29 mouse cellular contexts compared by ENCODE assay signal in genomic region chr10:38978195-38978594, GRCm38 (mm10). TPM values are rescaled to one million over a fixed set of nuclear protein-coding genes. Genes with fewer than 3 reads are reported as not detected.
DNase-seq lines count a peak whose midpoint lies in the region; ATAC-seq and TF ChIP-seq lines count a peak whose summit lies in the region.
"Had no signal": no experiment of that assay in that cellular context is flagged by ENCODE, and none has a peak within 500 bp of the region (broad histone marks: within the 10 kb centered on the region; RNA-seq: fewer than 3 reads in every experiment).

No protein-coding gene starts in this region.

- intact Hi-C loops in heart, adult 2 months (cut with DNase I): no loop called here
- intact Hi-C loops in heart, postnatal 10 days (cut with DNase I): no loop called here

- H3K36me3 ChIP-seq in heart, adult 2 months (ENCODE audit: control insufficient read depth, insufficient read depth, low read length): peaks cover 54% of the 10 kb centered on the region
- H3K36me3 ChIP-seq in heart, postnatal 0 days (replicated peaks; ENCODE audit: control insufficient read depth, insufficient read depth, low read length): peaks cover 10% of the 10 kb centered on the region; the same call in 1 of the 2 replicates
- peaks cover 3% of the 10 kb centered on the region; the same call in 1 of the 2 replicates for H3K36me3 ChIP-seq in lung, embryonic 16.5 days (ENCODE audit: control insufficient read depth, insufficient read depth, low read length)
- no peaks in the 10 kb centered on the region for H3K36me3 ChIP-seq in kidney, embryonic 16.5 days (ENCODE audit: insufficient read depth, low read length)
- H3K36me3 ChIP-seq: embryonic facial prominence, embryonic 12.5 days; forebrain, embryonic 12.5 days; forebrain, embryonic 15.5 days; hindbrain, embryonic 10.5 days; hindbrain, embryonic 13.5 days had no signal

- peaks cover 22% of the 10 kb centered on the region for H3K4me1 ChIP-seq in heart, adult 2 months (ENCODE audit: control insufficient read depth, insufficient read depth, low read length)
- peaks cover 27% of the 10 kb centered on the region for H3K4me1 ChIP-seq in heart, postnatal 0 days (ENCODE audit: control insufficient read depth, insufficient read depth)
- peaks cover 28% of the 10 kb centered on the region for H3K4me1 ChIP-seq in lung, embryonic 16.5 days (replicated peaks; ENCODE audit: control insufficient read depth, insufficient read depth, low read length)
- peaks cover 15% of the 10 kb centered on the region for H3K4me1 ChIP-seq in embryonic fibroblast, embryonic 13.5 days (ENCODE audit: control insufficient read depth, insufficient read depth, low read length)
- peaks cover 18% of the 10 kb centered on the region for H3K4me1 ChIP-seq in kidney, embryonic 16.5 days (ENCODE audit: insufficient read depth, low read length)
- H3K4me1 ChIP-seq: forebrain, embryonic 12.5 days; forebrain, embryonic 15.5 days; hindbrain, embryonic 10.5 days; hindbrain, embryonic 13.5 days had no signal

- no peak for DNase-seq in heart, adult 2 months
- DNase-seq in heart, postnatal 10 days: no peak
- DNase-seq in heart, postnatal 0 days (ENCODE audit: low spot score): no peak
- DNase-seq in heart, adult 8-10 months (ENCODE audit: low spot score): no peak
- DNase-seq in lung, postnatal 4 days: no peak
- DNase-seq: adrenal gland, adult 2 months; adrenal gland, postnatal 14 days; cerebellum, adult 11 months; cerebellum, adult 2 months; cerebellum, adult 9-11 months; cerebellum, postnatal 25 days; gastrocnemius, postnatal 10 days; heart, adult 18-20 months had no signal

- TF ChIP-seq POLR2A in heart, adult 2 months (IDR thresholded peaks at IDR 0.05; ENCODE audit: insufficient read depth, low read depth, low read length): no peak
- TF ChIP-seq POLR2A in embryonic fibroblast, embryonic 13.5 days (IDR thresholded peaks at IDR 0.05; ENCODE audit: low read depth, low read length): no peak

- peak overlapping the region; percentile 71 for H3K27ac ChIP-seq in heart, adult 2 months
- peak overlapping the region; percentile 47; the same call in 1 of the 2 replicates for H3K27ac ChIP-seq in heart, postnatal 0 days (ENCODE audit: low read depth)
- H3K27ac ChIP-seq in lung, embryonic 16.5 days (ENCODE audit: low read length): no peak overlapping the region; the same call in 1 of the 2 replicates
- peak overlapping the region; percentile 1; the same call in 1 of the 2 replicates for H3K27ac ChIP-seq in embryonic fibroblast, embryonic 13.5 days (ENCODE audit: insufficient read depth, low read length)
- H3K27ac ChIP-seq in kidney, embryonic 16.5 days (ENCODE audit: low read length): no peak overlapping the region
- H3K27ac ChIP-seq: embryonic facial prominence, embryonic 12.5 days; embryonic facial prominence, embryonic 15.5 days; forebrain, embryonic 12.5 days; forebrain, embryonic 15.5 days; hindbrain, embryonic 10.5 days; hindbrain, embryonic 13.5 days had no signal

- no peaks in the 10 kb centered on the region for H3K9me3 ChIP-seq in heart, postnatal 0 days (replicated peaks; ENCODE audit: control insufficient read depth, low read length)
- no peaks in the 10 kb centered on the region for H3K9me3 ChIP-seq in lung, embryonic 16.5 days (ENCODE audit: control insufficient read depth, low read length)
- H3K9me3 ChIP-seq in kidney, embryonic 16.5 days (ENCODE audit: low read length): no peaks in the 10 kb centered on the region
- H3K9me3 ChIP-seq: embryonic facial prominence, embryonic 12.5 days; embryonic facial prominence, embryonic 15.5 days; forebrain, embryonic 12.5 days; forebrain, embryonic 15.5 days; hindbrain, embryonic 10.5 days; hindbrain, embryonic 13.5 days had no signal

- H3K79me2 ChIP-seq in heart, adult 2 months (replicated peaks; ENCODE audit: control insufficient read depth, insufficient read depth, low read length): peaks cover 3% of the 10 kb centered on the region; the same call in 1 of the 2 replicates

- H3K9ac ChIP-seq in heart, adult 2 months (ENCODE audit: low read depth, low read length): no peak overlapping the region
- H3K9ac ChIP-seq in heart, postnatal 0 days (replicated peaks; ENCODE audit: low read depth, low read length): no peak overlapping the region
- no peak overlapping the region for H3K9ac ChIP-seq in lung, embryonic 16.5 days (ENCODE audit: low read length)
- no peak overlapping the region for H3K9ac ChIP-seq in kidney, embryonic 16.5 days (replicated peaks; ENCODE audit: low read length)
- H3K9ac ChIP-seq: embryonic facial prominence, embryonic 12.5 days; embryonic facial prominence, embryonic 15.5 days; forebrain, embryonic 12.5 days; forebrain, embryonic 15.5 days; hindbrain, embryonic 13.5 days had no signal

- ATAC-seq in heart, postnatal 0 days (ENCODE audit: insufficient read depth, low read depth): no peak
- peak; percentile 72; the same call in 1 of the 2 replicates for ATAC-seq in lung, embryonic 16.5 days (ENCODE audit: low read depth)
- ATAC-seq in kidney, embryonic 16.5 days (ENCODE audit: low FRiP score, low TSS enrichment): no peak
- ATAC-seq: CD4-positive, CD25-positive, alpha-beta regulatory T cell, adult 4 months; forebrain, embryonic 15.5 days; hindbrain, embryonic 16.5 days; intestine, postnatal 0 days had no signal

- no peaks in the 10 kb centered on the region for H3K27me3 ChIP-seq in heart, adult 2 months (ENCODE audit: control insufficient read depth, insufficient read depth, low read length)
- H3K27me3 ChIP-seq in heart, postnatal 0 days (ENCODE audit: control insufficient read depth, insufficient read depth, low read length): no peaks in the 10 kb centered on the region
- H3K27me3 ChIP-seq in lung, embryonic 16.5 days (ENCODE audit: control insufficient read depth, insufficient read depth, low read depth, low read length): no peaks in the 10 kb centered on the region
- H3K27me3 ChIP-seq in kidney, embryonic 16.5 days (ENCODE audit: insufficient read depth, low read length): no peaks in the 10 kb centered on the region
- H3K27me3 ChIP-seq: embryonic facial prominence, embryonic 12.5 days; embryonic facial prominence, embryonic 15.5 days; forebrain, embryonic 12.5 days; forebrain, embryonic 15.5 days; hindbrain, embryonic 13.5 days had no signal

- no peak overlapping the region for H3K4me2 ChIP-seq in heart, postnatal 0 days (ENCODE audit: low read depth, low read length)
- H3K4me2 ChIP-seq in lung, embryonic 16.5 days (ENCODE audit: low read depth, low read length): no peak overlapping the region
- no peak overlapping the region for H3K4me2 ChIP-seq in kidney, embryonic 16.5 days (replicated peaks; ENCODE audit: low read depth, low read length)
- H3K4me2 ChIP-seq: embryonic facial prominence, embryonic 12.5 days; embryonic facial prominence, embryonic 15.5 days; forebrain, embryonic 12.5 days; forebrain, embryonic 15.5 days; heart, embryonic 11.5 days; hindbrain, embryonic 13.5 days had no signal

- no peak for TF ChIP-seq EP300 in heart, adult 2 months (IDR thresholded peaks at IDR 0.05; ENCODE audit: insufficient read depth, low read depth, low read length)
- TF ChIP-seq EP300 in heart, postnatal 0 days (IDR thresholded peaks at IDR 0.05; ENCODE audit: low read depth): no peak

- WGBS in heart, adult 2 months: 44% methylated on average over 1 of the region's 1 CpGs
- 48% methylated on average over 1 of the region's 1 CpGs for WGBS in heart, postnatal 0 days
- WGBS in lung, embryonic 16.5 days: 53% methylated on average over 1 of the region's 1 CpGs
- WGBS in kidney, embryonic 16.5 days: 57% methylated on average over 1 of the region's 1 CpGs

- no peak overlapping the region for H3K4me3 ChIP-seq in heart, adult 2 months
- no peak overlapping the region for H3K4me3 ChIP-seq in heart, postnatal 0 days (ENCODE audit: low read depth, low read length)
- no peak overlapping the region for H3K4me3 ChIP-seq in lung, embryonic 16.5 days (ENCODE audit: low read length)
- H3K4me3 ChIP-seq in embryonic fibroblast, embryonic 13.5 days (ENCODE audit: insufficient read depth, low read length): no peak overlapping the region
- no peak overlapping the region for H3K4me3 ChIP-seq in kidney, embryonic 16.5 days (ENCODE audit: low read length)
- H3K4me3 ChIP-seq: embryonic facial prominence, embryonic 12.5 days; embryonic facial prominence, embryonic 15.5 days; erythroblast, embryonic 14.5 days; forebrain, embryonic 12.5 days; forebrain, embryonic 15.5 days; hindbrain, embryonic 10.5 days; hindbrain, embryonic 13.5 days had no signal

- TF ChIP-seq CTCF in heart, adult 2 months (IDR thresholded peaks at IDR 0.05): no peak
- no peak for TF ChIP-seq CTCF in heart, postnatal 0 days (IDR thresholded peaks at IDR 0.05; ENCODE audit: low read depth)
- no peak for TF ChIP-seq CTCF in embryonic fibroblast, embryonic 13.5 days (IDR thresholded peaks at IDR 0.05; ENCODE audit: borderline replicate concordance, insufficient read depth, low read length)

RNA-seq across cellular contexts. Expression of gene Lama4, which starts 12.9 kb away (rescaled TPM):
- total RNA-seq in heart, adult 2 months (2021): 10 to 100 TPM; 51.8 to 55.4 TPM
- polyA plus RNA-seq in heart, adult 2 months (2012; rRNA removed): 40.7 and 52.7 TPM in 2 replicates
- total RNA-seq in heart, postnatal 10 days (2021): 100 to 1,000 TPM; 207 to 219 TPM
- total RNA-seq in heart, postnatal 0 days (2014; rRNA removed; ENCODE audit: low replicate concordance): 120 and 124 TPM in 2 replicates
- 68.7 and 72.2 TPM in 2 replicates for polyA plus RNA-seq in heart, postnatal 0 days (2015; fragmentation: Nextera tagmentation; extraction: Ambion mirVana)
- 10 to 100 TPM; 42.0 to 57.9 (median 52.5) TPM for total RNA-seq in heart, adult 8-10 months (2022)
- 127 and 131 TPM in 2 replicates for polyA plus RNA-seq in lung, embryonic 16.5 days (2015; fragmentation: Nextera tagmentation; extraction: Ambion mirVana)
- polyA plus RNA-seq in embryonic fibroblast, embryonic 13.5 days (2011; ENCODE audit: insufficient read length, low read depth, missing spikeins): 88.0 and 177 TPM in 2 replicates
- 72.3 and 78.7 TPM in 2 replicates for polyA plus RNA-seq in kidney, embryonic 16.5 days (2015; fragmentation: Nextera tagmentation; extraction: Ambion mirVana)
- total RNA-seq: common myeloid progenitor, adult 5-6 weeks; MEL had no signal
- polyA plus RNA-seq: erythroblast, embryonic 14.5 days had no signal

Comparison
In these comparisons a context has a peak if more than half of its experiments do, and no peak if none do; other contexts are left out.
1. H3K27ac ChIP-seq: peak in heart, adult 2 months (single experiment), heart, postnatal 0 days (single experiment) and embryonic fibroblast, embryonic 13.5 days (single experiment); none in lung, embryonic 16.5 days (single experiment) and kidney, embryonic 16.5 days (single experiment).